Mouse (Mus musculus): ENCODE data around the gene Fhad1. TPM values are rescaled to one million over a fixed set of nuclear protein-coding genes. Genes with fewer than 3 reads are reported as not detected.

The Fhad1 gene
- polyA plus RNA-seq, 1 experiment from 2014 or later = 0.50 TPM

DNA sequence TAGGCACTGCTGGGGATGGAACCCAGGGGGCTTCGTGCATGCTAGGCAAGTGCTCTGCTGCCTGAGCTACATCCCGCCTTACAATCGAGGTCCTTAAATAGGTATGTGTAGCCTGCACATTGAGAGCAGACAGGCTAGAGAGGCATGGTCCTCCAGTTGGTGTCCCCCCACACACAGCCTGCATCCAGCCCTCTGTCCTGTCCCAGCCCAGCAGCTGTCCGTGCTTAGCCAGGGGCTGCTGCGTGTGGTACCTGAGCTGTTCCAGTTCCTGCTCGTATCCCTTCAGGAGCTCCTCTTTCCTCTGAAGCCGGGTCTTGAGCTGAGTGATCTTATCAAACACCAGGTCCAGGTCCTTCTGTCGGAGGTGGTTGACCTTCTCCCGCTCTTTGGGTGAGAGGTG lies 110.2 kb downstream of the Fhad1 start:
- no peaks in the 10 kb centered on the region for H3K9me3 ChIP-seq
- 0 out of 2 replicates have a peak, but pooled peaks cover 4% of the 10 kb centered on the region for H3K27me3 ChIP-seq (ENCODE audit: poor library complexity, severe bottlenecking)
- no peak for DNase-seq (ENCODE audit: extremely low spot score, low spot score)
- H3K36me3 ChIP-seq (replicated peaks) = no peaks in the 10 kb centered on the region
- WGBS = 88% methylated on average over 9 of the region's 9 CpGs
- no peak overlapping the region for H3K4me3 ChIP-seq
- H3K27ac ChIP-seq = no peak overlapping the region
- H3K4me1 ChIP-seq = peaks cover 42% of the 10 kb centered on the region

DNA sequence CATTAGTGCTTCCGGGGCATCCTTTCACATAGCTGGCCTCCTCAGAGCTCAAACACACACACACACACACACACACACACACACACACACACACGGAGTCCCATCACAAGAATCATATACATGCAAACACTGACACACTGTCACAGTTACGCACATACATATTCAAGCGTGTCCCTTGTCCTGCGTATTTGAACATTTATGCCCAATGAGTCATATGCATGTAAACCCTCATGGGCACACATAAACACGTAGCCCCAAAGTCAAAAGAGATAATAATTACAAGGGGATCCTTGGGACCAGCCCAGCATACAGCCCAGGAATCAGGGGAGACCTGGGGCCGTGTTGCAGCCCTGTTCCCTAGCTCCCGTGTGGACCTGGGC lies 112.4 kb downstream of the Fhad1 start:
- Histone ChIP-seq H3K27me3 (ENCODE audit: poor library complexity, severe bottlenecking) (peaks cover 12% of the 10 kb centered on the region; the same call in 1 of the 2 replicates), H3K27ac (peak overlapping the region; percentile 87), H3K36me3 (replicated peaks) (no peaks in the 10 kb centered on the region), H3K9me3 (no peaks in the 10 kb centered on the region), H3K4me1 (peaks cover 65% of the 10 kb centered on the region), H3K4me3 (0 out of 2 replicates have a peak overlapping the region, but pooled peaks have one; percentile 23)
- DNase-seq (ENCODE audit: extremely low spot score, low spot score) = no peak
- 90% methylated on average over 8 of the region's 8 CpGs for WGBS

DNA sequence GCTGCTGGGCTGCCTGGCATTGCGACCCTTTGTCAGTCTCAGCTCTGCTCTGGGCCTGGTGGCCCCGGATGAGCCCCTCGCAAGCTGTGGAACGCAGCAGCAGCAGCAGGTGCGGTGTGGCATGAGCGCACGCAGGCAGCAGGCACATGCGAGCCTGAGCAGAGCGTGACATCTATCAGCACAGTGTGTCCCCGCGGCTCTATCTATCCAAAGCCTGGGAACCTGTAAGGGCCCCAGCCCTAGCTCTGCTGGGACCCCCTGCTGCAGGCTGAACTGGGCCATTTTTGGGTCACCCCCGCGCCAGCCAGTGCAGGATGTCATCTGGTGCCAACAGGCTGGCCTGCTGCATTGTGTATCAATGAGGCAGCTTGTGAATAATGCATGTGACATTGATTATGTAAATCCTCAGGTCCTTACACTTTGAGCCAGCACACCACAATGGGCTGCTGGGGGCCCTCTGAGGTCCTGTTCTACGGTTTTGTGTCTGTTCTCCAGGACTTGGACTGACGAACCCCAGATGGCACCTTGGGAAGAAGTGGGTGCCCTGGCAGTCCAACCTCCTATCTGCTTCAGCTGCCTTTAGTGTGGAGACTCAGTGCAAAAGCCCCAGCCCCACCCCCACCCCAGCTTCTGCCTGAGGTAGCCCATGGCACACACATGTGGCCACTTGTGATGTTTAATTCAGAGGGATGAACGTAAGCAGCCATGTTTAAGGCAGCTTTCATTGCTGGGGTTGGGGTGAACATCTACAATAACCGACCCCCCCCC lies 113.0 kb downstream of the Fhad1 start:
- WGBS = 39% methylated on average over 17 of the region's 17 CpGs
- peak; percentile 42 for DNase-seq (ENCODE audit: extremely low spot score, low spot score)
- Histone ChIP-seq H3K4me1 (peaks cover 68% of the 10 kb centered on the region), H3K36me3 (replicated peaks) (no peaks in the 10 kb centered on the region), H3K27me3 (ENCODE audit: poor library complexity, severe bottlenecking) (peaks cover 16% of the 10 kb centered on the region; the same call in 1 of the 2 replicates), H3K9me3 (no peaks in the 10 kb centered on the region), H3K27ac (peak overlapping the region; percentile 87), H3K4me3 (peak overlapping the region; percentile 23; the same call in 1 of the 2 replicates)

DNA sequence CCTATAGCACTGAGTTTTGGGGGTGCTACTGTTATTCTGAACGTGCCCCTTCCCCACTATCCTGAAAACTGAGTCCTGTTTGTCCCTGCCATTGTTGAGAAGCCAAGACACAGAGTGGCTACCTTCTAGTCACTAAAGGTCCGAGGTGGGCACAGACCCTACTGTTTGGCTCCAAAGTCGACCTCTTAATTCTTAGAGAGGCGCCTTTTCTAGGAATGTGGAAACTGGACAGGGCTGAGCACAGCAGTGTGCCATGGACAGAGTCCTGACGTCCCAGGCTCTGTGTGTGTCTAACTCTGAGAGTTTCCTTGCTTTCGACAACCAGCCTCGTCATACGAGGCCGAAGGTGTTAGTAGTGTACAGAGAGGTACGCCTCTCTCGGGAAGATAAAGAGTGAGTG lies 114.5 kb downstream of the Fhad1 start:
- Histone ChIP-seq H3K4me3 (peak overlapping the region; percentile 19; the same call in 1 of the 2 replicates), H3K27ac (peak overlapping the region; percentile 87), H3K9me3 (no peaks in the 10 kb centered on the region), H3K27me3 (ENCODE audit: poor library complexity, severe bottlenecking) (peaks cover 20% of the 10 kb centered on the region; the same call in 1 of the 2 replicates), H3K36me3 (replicated peaks) (no peaks in the 10 kb centered on the region), H3K4me1 (peaks cover 66% of the 10 kb centered on the region)
- WGBS = 56% methylated on average over 11 of the region's 11 CpGs
- no peak for DNase-seq (ENCODE audit: extremely low spot score, low spot score)

DNA sequence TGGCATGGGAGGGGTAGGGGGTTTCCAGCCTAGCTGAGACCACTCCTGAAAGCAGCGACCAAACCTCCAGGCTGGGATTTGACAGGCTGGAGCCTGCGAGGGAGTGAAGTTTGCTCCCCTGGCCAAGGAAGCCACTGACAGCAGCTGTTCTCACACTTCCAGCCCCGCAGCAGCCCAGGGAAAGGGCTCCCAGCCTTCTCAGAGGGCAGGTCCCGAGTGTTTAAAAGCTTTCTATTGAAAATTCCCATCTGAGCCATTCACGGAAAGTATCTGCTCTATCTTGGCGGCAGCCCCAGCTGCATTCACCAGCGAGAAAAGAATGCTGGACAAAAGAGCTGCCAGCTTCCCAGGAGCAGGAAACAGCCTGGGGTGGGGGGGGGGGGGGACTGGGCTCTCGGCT lies 114.9 kb downstream of the Fhad1 start:
- Histone ChIP-seq H3K4me1 (peaks cover 61% of the 10 kb centered on the region), H3K27ac (peak overlapping the region; percentile 87), H3K36me3 (replicated peaks) (no peaks in the 10 kb centered on the region), H3K4me3 (peak overlapping the region; percentile 19; the same call in 1 of the 2 replicates), H3K9me3 (no peaks in the 10 kb centered on the region), H3K27me3 (ENCODE audit: poor library complexity, severe bottlenecking) (peaks cover 20% of the 10 kb centered on the region; the same call in 1 of the 2 replicates)
- 6% methylated on average over 8 of the region's 8 CpGs for WGBS
- peak; percentile 39 for DNase-seq (ENCODE audit: extremely low spot score, low spot score)

DNA sequence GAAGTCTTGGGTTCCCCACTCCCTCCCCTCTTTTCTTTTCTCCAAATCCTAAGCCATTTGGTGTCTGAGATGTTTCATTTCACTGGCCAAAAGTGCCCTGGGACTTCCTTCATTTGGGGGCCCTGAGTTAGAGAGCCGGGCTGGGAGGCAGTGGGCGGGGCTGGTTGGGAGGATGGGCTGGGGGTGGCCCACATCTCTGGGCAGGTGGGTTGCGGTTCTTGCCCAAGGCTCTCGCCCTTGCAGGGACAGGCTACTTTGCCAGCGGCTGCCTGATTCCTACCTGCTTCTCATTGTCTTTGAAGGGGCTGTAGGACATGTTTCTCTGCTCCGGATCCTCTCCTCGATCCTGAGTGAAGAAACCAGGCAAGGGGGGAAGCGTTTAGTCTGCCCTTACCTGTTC lies 116.0 kb downstream of the Fhad1 start:
- H3K36me3 ChIP-seq (replicated peaks) = no peaks in the 10 kb centered on the region
- no peaks in the 10 kb centered on the region for H3K9me3 ChIP-seq
- peak overlapping the region; percentile 87 for H3K27ac ChIP-seq
- H3K4me1 ChIP-seq = peaks cover 61% of the 10 kb centered on the region
- no peak for DNase-seq (ENCODE audit: extremely low spot score, low spot score)
- 84% methylated on average over 8 of the region's 8 CpGs for WGBS
- H3K27me3 ChIP-seq (ENCODE audit: poor library complexity, severe bottlenecking) = peaks cover 19% of the 10 kb centered on the region; the same call in 1 of the 2 replicates
- no peak overlapping the region for H3K4me3 ChIP-seq

DNA sequence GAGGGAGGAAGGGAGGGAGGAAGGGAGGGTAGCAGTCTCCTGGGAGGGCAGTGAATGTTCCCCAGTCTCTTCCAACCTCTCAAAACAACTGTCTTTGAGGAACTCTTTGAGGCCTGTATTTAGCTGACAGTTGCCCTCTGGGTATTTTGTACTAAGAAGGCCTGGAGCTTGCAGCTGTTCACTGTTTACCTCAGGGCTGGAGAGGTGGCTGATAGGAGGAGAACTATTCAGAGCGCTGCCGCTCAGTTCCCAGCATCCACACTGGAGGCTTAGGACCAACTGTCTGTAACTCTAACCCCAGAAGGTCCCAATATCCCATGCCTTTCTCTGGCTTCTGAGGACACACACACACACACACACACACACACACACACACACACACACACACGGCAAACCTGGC lies 117.0 kb downstream of the Fhad1 start:
- no peaks in the 10 kb centered on the region for H3K36me3 ChIP-seq (replicated peaks)
- H3K9me3 ChIP-seq = no peaks in the 10 kb centered on the region
- peaks cover 16% of the 10 kb centered on the region; the same call in 1 of the 2 replicates for H3K27me3 ChIP-seq (ENCODE audit: poor library complexity, severe bottlenecking)
- no peak overlapping the region for H3K4me3 ChIP-seq
- WGBS = 57% methylated on average over 3 of the region's 3 CpGs
- peak overlapping the region; percentile 87 for H3K27ac ChIP-seq
- DNase-seq (ENCODE audit: extremely low spot score, low spot score) = no peak
- H3K4me1 ChIP-seq = peaks cover 57% of the 10 kb centered on the region

DNA sequence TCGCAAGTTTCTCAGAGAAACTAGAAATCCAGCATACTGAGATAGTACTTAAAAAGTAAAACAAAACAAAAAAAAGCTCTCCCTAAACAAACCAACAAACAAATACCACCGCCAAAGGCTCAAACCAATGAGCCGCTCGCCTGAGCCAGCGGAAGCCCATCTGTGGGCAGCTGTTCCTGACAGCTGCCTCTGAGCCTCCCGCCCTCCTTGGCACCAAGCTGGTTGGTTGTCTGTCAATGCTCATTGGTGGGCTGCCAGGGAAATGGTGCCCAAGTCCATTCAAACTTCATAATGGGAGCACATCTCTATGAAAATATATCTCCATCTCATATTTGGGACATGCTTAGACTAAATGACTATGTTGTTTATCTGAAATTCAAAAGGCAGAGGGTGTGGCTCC lies 117.7 kb downstream of the Fhad1 start:
- Histone ChIP-seq H3K27ac (peak overlapping the region; percentile 87; the same call in 1 of the 2 replicates), H3K36me3 (replicated peaks) (no peaks in the 10 kb centered on the region), H3K9me3 (no peaks in the 10 kb centered on the region), H3K4me1 (peaks cover 51% of the 10 kb centered on the region), H3K4me3 (no peak overlapping the region), H3K27me3 (ENCODE audit: poor library complexity, severe bottlenecking) (peaks cover 16% of the 10 kb centered on the region; the same call in 1 of the 2 replicates)
- DNase-seq (ENCODE audit: extremely low spot score, low spot score) = no peak
- 88% methylated on average over 6 of the region's 6 CpGs for WGBS

DNA sequence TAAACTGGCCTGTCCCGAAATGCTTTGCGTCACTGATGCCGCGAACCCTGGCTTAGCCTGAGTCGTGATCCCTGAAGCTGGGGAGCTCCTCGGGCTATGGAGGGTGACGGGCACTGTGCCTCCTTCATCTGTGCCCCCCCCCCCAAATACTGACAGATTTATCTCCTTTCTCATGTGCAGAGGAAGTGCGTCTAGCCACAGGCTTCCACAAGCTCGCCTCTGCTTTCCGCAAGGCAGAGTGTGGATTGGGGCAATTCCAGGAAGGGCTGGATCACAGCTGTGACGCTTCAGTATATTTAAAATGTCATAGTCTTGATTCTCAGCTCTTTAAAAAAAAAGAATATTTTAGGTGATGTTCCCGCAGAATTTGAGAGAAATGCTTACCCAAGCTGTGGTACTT lies 119.1 kb downstream of the Fhad1 start:
- no peak overlapping the region for H3K27ac ChIP-seq
- no peaks in the 10 kb centered on the region for H3K36me3 ChIP-seq (replicated peaks)
- 85% methylated on average over 12 of the region's 12 CpGs for WGBS
- no peak for DNase-seq (ENCODE audit: extremely low spot score, low spot score)
- H3K4me3 ChIP-seq = no peak overlapping the region
- H3K4me1 ChIP-seq = peaks cover 37% of the 10 kb centered on the region
- H3K9me3 ChIP-seq = no peaks in the 10 kb centered on the region
- peaks cover 16% of the 10 kb centered on the region; the same call in 1 of the 2 replicates for H3K27me3 ChIP-seq (ENCODE audit: poor library complexity, severe bottlenecking)

DNA sequence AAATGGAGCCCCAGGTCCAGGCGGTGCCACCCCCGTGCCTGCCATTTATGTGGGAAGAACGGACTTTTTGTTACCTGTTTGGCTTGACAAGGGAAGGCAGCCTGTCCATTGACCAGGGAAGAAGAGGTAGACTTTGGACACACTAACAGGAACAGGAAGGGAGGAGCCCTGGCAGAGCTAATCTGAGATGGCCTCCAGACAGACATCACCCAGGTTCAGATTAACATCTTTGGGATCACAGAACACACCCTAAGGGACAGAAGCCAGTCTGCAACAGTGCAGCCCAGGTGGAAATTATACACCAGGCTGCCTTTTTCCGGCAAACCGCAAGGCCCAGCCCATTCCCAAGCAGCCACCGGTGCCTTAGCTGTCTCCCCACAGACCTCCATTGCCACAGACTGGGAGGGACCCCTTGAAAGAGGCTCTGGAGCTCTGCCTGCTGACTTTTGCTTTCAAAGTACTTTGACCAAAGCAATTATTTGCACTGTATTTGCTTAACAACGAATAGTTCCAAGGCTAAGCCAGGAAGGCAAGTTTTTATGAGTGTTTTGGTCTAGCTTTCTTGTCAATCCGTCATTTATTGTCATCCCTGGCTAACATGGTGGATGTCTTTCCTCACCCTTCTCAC lies 121.6 kb downstream of the Fhad1 start:
- Histone ChIP-seq H3K27me3 (ENCODE audit: poor library complexity, severe bottlenecking) (peaks cover 7% of the 10 kb centered on the region; the same call in 1 of the 2 replicates), H3K9me3 (no peaks in the 10 kb centered on the region), H3K4me3 (no peak overlapping the region), H3K27ac (no peak overlapping the region), H3K36me3 (replicated peaks) (no peaks in the 10 kb centered on the region), H3K4me1 (peaks cover 12% of the 10 kb centered on the region)
- WGBS = 87% methylated on average over 8 of the region's 8 CpGs
- DNase-seq (ENCODE audit: extremely low spot score, low spot score) = no peak

DNA sequence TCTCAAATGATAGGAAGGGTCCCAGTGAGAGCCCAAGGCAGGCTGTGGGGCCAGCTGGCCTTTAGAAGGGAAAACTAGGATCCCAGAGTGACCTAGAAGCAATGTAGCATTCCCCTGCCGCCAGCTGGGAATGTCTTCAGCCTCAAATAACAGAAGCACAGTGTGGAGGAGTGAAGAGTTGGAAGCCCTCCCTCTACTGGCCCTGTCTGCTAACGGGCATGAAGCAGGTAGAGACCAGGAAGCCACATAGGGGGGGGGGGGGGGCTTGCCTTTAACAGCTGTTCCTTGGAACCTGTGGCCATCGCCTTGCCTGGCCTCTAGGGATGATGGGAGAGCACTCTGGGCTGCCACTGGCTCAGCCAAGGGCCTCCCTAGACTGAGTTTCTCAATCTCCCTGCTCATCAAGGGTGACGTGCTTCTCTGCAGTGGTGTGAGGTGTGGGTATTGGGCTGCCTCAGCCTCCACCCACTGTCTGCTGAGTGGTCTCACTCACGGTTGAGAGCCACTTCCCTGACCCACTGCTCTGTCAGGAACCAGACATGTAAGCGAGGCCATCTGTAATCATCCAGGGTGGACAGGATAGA lies 128.4 kb downstream of the Fhad1 start:
- H3K36me3 ChIP-seq (replicated peaks) = no peaks in the 10 kb centered on the region
- H3K27me3 ChIP-seq (ENCODE audit: poor library complexity, severe bottlenecking) = no peaks in the 10 kb centered on the region
- no peak overlapping the region for H3K4me3 ChIP-seq
- H3K9me3 ChIP-seq = no peaks in the 10 kb centered on the region
- no peak overlapping the region for H3K27ac ChIP-seq
- no peak for DNase-seq (ENCODE audit: extremely low spot score, low spot score)
- peaks cover 4% of the 10 kb centered on the region; the same call in 1 of the 2 replicates for H3K4me1 ChIP-seq
- WGBS = 45% methylated on average over 6 of the region's 6 CpGs

DNA sequence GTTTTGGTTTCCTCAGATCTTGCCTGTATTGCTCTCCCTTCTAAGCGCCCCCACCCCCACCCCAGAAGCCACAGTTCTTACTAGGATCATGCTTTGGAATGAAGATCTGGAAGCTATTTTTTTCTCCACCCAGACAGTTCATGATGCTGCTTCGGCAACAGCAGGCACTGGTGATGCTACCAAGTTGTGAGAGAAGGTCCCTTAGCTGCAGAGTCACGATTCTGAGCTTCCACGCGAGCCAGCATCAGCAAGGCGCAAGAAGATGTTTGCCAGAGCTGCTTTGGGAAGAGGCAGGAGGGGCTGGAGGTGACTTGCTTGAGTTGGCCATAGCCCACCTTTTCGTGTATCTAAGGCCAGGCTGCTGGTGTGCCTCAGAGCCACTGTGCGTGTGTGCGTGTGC lies 129.4 kb downstream of the Fhad1 start:
- 83% methylated on average over 9 of the region's 9 CpGs for WGBS
- no peak overlapping the region for H3K4me3 ChIP-seq
- DNase-seq (ENCODE audit: extremely low spot score, low spot score) = no peak
- no peaks in the 10 kb centered on the region for H3K9me3 ChIP-seq
- H3K4me1 ChIP-seq = peaks cover 4% of the 10 kb centered on the region; the same call in 1 of the 2 replicates
- H3K27me3 ChIP-seq (ENCODE audit: poor library complexity, severe bottlenecking) = no peaks in the 10 kb centered on the region
- no peaks in the 10 kb centered on the region for H3K36me3 ChIP-seq (replicated peaks)
- H3K27ac ChIP-seq = no peak overlapping the region

All from forebrain, embryonic 10.5 days (tissue).